Mouse (Mus musculus): Measurements from ENCODE around the gene Ak1.
A peak's percentile ranks its signal among the peaks of the same experiment; 100 is the strongest.

Ak1 gene

DNA sequence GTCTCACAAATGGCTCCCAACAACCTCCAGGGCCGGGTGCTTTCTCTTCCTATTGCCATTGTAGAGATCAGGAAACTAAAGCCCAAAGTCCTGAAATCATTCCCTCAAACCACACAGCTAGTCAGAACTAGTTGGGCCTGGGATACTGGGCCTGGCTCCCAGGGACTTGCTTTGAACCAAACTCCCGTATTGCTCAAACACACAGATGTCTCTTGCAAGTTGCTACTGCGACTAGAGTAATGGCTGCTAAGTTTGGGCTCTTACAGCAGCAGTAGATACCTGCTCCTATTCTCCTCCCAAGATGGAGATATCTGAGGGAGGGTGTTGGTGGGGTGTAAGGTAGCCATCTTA lies 33.8 kb downstream of the Ak1 start:
- DNase-seq (ENCODE audit: low spot score) = no peak

DNA sequence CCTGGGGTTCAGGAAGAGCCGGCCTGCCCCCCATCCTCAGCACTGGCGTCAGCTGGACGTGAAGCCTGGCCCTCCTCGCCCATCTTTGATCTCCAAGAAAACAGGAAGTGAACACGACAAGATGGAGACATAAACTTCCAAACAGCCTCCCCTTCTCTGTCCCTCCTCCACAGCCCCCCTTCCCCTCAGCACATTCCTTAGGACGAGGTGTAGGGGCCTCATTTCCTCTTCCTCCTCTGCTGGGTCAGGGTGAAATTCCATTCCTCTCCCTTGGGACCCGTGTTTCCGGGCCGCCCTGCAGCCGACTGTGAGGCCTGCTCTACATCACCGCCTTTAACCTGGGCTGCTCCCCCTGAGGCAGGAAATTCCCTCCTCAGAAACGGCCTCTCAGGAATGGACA lies 34.3 kb downstream of the Ak1 start:
- no peak for DNase-seq (ENCODE audit: low spot score)

DNA sequence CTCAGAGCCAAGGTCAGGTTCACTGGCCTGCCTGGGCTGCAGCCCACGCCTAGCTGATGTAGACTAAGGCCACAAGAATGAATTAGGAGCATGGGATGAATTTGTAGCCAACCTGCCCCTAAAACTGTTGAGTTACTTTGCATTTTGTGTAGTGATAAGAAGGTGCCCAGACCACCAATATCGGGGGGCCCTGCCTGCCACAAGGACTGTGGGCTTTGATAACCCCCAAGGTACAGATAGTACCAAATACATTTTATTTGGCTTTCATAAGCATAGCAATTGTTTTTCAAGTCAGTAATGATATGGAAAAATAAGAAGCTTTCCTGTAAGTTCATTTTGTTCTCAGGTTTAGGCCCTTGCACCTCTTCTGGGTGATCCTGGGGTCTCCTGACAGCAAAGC lies 37.3 kb downstream of the Ak1 start:
- DNase-seq (ENCODE audit: low spot score) = no peak

DNA sequence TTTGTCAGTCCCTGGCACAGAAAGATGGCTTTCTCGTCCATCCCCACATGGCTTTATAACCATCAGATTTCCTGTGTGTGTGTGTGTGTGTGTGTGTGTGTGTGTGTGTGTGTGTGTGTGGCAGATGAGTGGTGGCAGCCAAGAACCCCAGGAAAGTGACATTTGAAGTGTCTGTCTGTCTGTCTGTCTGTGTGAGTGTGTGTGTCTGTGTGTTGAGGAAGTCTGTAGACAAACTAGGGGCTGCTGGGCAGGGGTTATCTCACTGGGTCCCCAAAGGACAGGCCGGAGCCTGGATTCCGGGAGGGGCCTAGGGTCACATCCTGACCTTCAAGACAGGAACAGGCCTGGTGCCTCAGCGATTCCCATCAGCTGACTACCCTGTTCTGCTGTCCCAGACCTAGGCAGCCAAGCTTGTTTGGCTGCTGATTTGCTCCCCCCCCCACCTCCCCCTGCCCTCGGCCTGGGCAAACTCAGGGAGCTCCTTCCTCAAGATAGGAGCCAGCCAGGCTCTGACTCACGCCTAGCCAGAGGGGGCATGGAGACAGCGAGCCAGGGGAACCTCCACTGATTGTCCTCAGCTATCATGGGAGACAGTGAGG lies 40.0 kb downstream of the Ak1 start:
- DNase-seq (ENCODE audit: low spot score) = peak; percentile 44

DNA sequence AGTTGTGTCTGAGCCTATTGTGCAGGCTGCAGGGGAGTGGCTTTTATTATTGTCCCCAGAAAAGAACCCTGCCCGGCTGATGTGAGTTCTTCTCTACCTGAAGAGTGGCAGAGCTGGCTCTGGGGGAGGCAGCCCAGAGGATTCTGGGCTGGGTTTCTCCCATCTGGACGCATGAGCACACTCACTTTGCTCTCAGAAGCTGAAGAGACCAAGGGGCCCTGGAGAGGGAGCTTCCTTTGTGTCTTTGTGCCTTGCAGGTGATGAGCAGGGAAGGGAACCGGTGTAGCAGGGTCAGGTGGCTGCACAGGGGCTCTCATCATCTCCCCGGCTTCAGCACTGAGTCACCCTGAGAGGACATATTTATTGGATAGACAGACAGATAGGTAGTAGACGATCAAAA lies 40.7 kb downstream of the Ak1 start:
- no peak for DNase-seq (ENCODE audit: low spot score)

DNA sequence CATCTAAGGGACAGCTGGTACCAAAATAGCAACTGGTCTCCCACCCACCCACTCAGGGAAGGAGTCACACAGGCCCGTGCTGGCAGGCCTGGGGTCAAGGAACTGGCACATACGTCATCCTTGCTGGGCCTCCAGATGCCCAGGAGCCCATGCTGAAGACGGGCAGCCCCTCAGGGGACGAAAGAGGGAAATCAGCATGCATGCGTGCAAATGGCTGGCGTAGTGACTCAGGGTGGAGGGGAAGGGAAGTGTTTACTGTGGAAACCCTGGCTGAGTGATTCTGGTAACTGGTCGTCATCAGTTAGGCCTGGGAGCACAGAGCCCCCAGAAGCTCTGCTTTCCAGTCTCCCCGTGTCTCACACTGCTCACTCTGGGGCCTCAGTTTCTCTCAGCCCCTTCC lies 43.8 kb downstream of the Ak1 start:
- DNase-seq (ENCODE audit: low spot score) = no peak

DNA sequence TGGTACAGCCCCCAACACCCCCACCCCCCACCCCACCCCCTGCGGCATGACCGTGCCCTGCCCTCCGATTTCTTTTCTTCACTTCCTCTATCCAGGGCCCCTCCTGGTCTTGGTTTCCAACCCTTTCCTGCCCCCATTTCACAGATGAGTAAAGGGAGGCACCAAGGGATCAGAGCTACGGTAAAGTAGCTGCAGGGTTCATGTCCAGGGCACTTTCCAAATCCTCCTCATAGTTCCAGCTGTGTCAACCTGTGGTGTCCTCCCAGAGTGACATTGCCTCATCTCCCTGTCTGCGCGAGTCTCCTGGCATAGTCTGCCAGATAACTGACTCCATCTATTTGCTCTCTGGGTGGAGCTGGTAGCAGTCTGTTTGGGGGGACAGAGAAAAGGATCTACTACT lies 44.3 kb downstream of the Ak1 start:
- no peak for DNase-seq (ENCODE audit: low spot score)

DNA sequence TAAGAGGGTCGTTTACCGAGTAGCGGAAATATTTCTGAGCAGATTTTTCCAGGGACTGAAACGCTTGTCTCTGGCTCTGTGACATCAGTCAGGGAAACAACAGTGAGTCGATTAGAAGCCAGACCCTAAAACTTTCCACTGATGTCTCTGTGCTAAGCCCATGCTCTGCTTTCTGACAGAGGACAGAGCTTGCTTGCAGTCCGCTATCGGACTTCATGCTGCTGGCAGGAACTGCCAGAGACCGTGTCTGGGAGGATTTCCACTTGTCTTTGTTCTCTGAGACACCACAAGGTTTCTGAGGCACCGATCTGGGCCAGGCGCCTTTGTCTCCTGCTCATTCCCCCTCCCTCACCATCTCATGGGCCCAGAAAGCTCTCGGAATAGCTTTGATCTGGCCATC lies 46.2 kb downstream of the Ak1 start:
- DNase-seq (ENCODE audit: low spot score) = no peak

DNA sequence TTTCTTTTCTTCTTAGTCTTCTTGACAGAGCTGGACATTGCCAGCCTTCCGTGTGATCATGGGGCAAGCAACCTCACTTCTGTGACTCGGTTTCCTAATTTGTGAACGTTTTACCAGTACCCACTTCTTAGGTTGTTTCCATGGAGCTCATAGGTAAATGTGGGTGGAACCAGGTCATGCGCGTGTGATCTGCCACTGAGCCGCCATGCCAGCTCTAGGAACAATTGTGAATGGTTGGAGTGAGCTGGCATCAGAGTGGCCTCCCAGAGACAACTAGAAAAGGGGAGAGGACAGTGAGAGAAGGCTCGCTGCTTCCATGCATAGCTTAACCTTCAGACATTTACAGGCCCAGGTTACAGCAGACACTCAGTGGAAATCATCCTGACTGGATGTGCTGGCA lies 46.6 kb downstream of the Ak1 start:
- DNase-seq (ENCODE audit: low spot score) = no peak

DNA sequence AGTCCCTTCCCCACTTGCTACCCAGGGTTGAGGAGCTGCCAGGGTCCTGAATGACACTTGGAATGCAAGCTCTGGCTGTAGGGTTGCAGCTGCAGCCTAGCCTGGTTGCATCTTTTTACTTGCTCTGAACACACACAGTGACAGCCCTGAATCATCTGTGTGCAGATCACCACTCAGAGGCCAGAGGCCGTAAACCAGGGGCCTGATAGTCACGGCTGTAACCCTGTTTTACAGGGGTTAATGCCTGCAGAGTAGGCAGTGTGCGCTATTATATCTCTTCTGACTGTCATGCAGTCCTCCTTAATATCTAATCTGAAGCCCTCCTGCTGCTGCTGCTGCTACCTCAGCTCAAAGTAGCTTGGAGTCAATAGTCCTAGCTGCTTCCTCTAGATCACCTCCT lies 48.3 kb downstream of the Ak1 start:
- no peak for DNase-seq (ENCODE audit: low spot score)

DNA sequence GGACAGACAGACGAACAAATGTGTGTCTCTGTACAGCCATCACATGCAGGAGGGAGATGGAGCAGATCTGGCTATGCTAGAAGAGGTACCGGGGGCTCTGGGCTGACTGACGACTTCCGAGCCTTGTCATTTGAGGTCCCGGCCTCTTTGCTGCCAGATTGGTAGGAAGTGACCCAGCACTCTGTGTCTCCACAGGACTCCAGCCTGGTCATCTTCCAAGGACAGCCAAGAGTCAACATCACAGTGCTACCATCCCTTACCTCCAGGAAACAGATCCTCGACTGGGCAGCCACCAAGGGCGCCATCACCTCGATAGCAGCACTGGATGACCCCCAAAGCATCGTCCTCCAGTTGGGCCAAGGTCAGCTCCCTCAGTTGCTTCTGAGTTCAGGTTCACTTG lies 49.6 kb downstream of the Ak1 start:
- no peak for DNase-seq (ENCODE audit: low spot score)

DNA sequence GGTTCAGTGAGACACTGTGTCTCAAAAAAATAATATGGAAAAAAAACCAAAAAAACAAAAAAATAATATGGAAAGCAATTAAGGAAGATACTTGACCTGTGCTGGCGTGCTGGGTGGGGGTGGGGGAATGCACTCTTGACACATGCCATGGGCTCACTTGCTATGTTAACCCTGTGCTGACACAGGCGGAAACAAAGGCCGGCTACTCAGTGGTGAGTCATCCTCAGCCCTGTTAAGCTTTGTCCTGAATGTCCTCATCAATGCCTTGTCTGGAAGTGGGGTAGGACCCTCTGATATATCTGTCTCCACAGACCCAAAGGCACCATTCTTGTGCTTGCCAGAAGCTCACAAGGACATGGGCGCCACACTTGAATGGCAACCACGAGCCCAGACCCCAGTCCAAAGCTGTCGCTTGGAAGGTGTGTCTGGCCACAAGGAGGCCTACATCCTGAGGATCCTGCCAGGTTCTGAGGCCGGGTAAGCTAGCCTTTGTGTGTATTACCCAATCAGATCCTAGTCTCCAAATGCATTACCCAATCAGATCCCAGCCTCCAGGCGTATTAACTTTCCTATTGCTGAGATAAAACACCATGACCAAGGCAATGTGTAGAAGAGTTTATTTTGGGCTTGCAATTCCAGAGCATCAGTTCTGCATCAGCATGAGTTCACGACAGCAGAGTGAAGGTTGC lies 50.5 kb downstream of the Ak1 start:
- DNase-seq (ENCODE audit: low spot score) = no peak

DNA sequence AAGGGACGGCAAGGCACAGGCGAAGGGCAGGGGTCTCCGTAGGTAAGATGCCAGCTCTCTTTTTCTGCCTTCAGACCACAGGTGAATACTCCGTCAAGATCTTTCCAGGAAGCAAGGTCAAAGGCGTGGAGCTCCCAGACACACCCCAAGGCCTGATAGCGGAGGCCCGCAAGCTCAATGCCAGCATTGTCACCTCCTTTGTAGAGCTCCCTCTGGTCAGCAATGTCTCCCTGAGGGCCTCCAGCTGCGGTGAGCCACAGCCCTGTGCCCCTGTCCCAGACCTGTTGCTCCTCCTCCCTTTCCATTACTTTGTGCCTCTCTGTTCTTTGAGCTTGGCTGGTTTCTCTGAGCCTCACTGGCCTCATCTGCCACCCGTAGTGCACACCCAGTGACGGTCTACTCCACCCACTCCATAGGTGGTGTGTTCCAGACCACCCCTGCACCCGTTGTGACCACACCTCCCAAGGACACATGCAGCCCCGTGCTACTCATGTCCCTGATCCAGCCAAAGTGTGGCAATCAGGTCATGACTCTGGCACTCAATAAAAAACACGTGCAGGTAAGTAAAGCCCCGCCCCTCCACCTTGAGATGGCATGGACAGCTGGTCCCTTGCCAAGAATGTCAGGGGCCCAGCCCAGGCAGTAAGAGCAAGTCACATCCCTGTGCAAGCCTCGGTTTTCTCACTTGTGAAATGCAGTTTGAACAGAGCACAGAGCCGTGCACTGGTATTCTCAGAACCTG lies 51.8 kb downstream of the Ak1 start:
- no peak for DNase-seq (ENCODE audit: low spot score)

DNA sequence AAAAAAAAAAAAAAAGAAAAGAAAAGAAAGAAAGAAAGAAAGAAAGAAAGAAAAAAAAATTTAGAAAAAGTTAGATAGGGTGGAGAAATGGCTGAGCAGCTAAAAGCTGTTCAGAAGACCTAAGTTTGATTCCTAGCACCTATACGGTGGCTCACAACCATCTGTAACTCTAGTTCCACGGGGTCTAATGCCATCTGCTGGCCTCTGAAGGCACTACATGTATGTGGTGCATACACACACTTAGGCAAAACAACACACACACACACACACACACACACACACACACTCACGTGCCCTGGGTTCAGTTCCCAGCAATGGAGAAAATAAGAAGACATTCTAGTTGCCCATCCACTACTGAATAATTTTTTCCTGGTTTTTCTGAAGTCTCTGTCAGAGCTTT lies 55.3 kb downstream of the Ak1 start:
- no peak for DNase-seq (ENCODE audit: low spot score)

DNA sequence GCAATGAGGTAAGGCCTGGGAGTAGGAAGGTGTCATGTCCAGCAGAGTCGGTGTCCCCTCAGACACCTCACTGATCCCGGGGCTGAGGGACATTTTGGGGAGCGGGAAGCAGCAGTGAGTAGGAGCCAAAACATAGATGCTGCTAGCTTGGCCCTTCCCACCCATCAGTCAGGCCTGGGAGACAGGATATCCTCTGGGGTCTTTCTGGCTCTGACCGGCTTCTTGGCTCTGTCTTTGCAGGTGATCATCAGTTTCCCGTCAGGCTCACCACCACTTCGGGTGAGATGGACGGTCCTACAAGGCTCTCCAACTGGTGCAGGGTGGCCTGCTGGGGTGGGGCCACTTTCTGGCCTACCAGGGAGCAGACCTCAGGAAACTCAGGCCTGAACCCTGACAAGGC lies 56.1 kb downstream of the Ak1 start:
- no peak for DNase-seq (ENCODE audit: low spot score)

DNA sequence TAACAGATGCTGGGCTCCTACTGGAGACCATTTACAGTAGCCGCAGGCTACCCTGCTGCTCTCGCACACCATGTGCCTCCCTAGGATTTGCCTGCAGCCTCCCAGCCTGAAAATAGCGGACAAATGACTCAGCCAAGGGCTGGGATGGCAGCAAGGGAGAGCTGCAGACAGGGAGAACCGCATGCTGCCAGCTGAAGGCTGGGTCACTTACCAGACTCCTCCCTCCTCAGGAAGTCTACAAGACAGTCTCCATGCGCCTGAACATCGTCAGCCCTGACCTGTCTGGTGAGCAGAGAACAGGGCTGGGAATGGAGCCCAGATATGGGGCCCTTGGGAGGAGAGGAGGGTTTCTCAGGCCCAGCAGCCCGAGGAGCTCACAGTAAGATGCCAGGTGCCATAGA lies 58.5 kb downstream of the Ak1 start:
- peak; percentile 74 for DNase-seq (ENCODE audit: low spot score)

DNA sequence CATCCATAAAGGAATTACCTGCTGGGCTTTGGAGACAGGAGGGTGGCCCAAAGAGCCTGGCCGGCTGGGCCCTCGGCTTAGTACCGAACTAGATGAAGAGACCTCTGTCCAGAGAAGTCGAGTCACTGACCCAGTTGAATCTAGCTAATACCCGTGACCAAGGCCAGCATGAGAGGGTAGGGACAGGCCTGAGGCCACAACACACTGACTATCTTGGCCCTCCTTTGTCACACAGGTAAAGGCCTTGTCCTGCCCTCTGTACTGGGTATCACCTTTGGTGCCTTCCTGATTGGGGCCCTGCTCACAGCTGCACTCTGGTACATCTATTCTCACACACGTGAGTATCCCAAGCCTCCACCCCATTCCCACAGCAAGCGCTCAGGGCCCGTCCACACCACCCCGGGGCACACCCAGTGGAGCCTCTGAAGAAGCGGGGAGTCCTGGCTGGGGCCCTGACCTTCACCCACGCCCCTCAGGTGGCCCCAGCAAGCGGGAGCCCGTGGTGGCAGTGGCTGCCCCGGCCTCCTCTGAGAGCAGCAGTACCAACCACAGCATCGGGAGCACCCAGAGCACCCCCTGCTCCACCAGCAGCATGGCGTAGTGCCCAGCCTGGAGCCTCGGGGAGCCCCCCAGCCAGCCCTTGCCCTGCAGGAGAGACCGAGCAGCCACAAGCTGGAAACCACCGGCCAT lies 59.5 kb downstream of the Ak1 start:
- DNase-seq (ENCODE audit: low spot score) = no peak

DNA sequence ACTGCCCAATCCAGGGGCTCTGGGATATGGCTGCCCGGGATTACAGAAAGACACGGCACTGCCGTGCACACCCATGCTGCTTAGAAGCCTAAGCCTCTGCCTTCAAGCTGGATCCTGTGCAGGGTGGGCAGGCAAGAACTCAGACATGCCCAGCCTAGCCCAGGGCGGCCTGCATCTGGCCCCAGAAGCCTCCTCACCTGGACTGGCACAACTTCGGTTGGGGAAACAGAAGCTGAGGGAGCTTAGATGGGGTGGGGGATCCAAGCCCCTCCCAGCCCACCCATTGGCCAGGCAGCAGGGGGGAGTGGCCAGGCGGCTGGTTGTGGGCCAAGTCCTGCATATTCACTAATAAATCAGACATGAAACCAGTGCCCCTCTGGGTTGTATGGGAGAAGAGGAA lies 60.2 kb downstream of the Ak1 start:
- DNase-seq (ENCODE audit: low spot score) = no peak

DNA sequence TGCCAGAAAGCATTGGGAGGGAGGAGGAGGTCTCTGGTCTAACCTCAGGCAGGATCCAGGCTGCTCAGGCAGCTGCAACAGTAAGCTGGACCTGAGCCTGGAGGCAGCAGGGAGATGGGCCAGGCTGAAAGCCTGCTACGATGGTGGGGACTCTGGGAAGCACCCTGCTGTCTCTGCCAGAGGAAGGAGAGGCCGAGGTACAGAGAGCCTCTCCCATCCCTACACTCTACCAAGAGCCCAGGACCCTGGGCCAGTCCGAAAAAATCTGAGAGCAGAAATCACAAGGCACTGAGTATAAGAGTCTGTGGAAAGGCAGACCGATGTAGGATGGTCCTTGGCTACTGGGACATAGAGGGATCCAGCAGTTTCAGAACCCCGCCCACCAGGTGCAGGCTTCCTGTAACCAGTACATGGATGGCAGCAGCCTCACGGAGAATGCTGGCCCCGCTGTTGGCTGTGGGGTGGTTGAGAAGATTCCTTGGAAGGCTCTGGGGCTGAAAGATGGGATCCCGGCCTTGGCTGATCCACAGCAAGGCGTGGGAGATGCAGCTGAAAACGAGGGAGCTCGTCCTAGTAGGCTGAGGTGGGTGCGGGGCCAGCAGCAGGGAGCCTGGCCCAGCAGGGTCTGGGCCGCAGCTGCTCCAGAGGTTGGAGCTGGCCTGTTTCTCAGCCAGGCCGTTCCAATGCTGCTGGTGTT lies 61.3 kb downstream of the Ak1 start:
- no peak for DNase-seq (ENCODE audit: low spot score)

DNA sequence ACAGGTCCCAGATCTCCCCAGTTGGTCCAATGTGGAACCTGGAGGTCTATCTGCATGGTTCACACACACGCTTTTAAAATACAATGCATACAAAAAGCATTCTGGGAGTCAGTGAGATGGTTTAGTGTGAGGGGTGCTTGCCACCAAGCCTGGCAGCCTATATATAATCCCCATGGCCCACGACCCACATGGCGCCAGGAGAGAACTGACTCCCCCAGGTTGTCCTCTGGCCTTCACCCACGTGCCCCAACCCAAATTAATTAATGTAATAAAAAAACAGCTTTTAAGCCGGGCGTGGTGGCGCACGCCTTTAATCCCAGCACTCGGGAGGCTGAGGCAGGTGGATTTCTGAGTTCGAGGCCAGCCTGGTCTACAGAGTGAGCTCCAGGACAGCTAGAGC lies 62.1 kb downstream of the Ak1 start:
- DNase-seq (ENCODE audit: low spot score) = no peak

Measured in testis, postnatal 10 days (tissue).